9 mouse cellular contexts compared by ENCODE assay signal in genomic region chr10:69306205-69306604, GRCm38 (mm10). TPM values are rescaled to one million over a fixed set of nuclear protein-coding genes. Genes with fewer than 3 reads are reported as not detected.
DNase-seq lines count a peak whose midpoint lies in the region; TF ChIP-seq lines count a peak whose summit lies in the region.
"Had no signal": no experiment of that assay in that cellular context is flagged by ENCODE, and none has a peak within 500 bp of the region (broad histone marks: within the 10 kb centered on the region; RNA-seq: fewer than 3 reads in every experiment).

No protein-coding gene starts in this region.

- H3K27me3 ChIP-seq in MEL (ENCODE audit: control insufficient read depth in 1 of 2, insufficient read depth in 2 of 2, low read length in 2 of 2): no peaks in the 10 kb centered on the region
- H3K27me3 ChIP-seq: lung, embryonic 15.5 days had no signal

- H3K9ac ChIP-seq in MEL (ENCODE audit: control insufficient read depth, low read depth, low read length, poor library complexity, severe bottlenecking): no peak overlapping the region
- H3K9ac ChIP-seq: lung, embryonic 15.5 days had no signal

- H3K27ac ChIP-seq in layer of hippocampus, adult 2 months: no peak overlapping the region
- no peak overlapping the region for H3K27ac ChIP-seq in MEL (ENCODE audit: control insufficient read depth, low read depth, low read length)
- H3K27ac ChIP-seq: lung, embryonic 15.5 days had no signal

- H3K79me2 ChIP-seq in MEL (ENCODE audit: control insufficient read depth, insufficient read depth, low read length, poor library complexity): no peaks in the 10 kb centered on the region

- no peak for TF ChIP-seq RAD21 in MEL (IDR thresholded peaks at IDR 0.05; ENCODE audit: low read depth, low read length)

- no peaks in the 10 kb centered on the region for H3K36me3 ChIP-seq in MEL (ENCODE audit: control insufficient read depth in 1 of 2, insufficient read depth in 2 of 2, low read length in 2 of 2)
- H3K36me3 ChIP-seq: lung, embryonic 15.5 days had no signal

- peak; percentile 82 for TF ChIP-seq CTCF in layer of hippocampus, adult 2 months (conservative IDR thresholded peaks at IDR 0.05)
- TF ChIP-seq CTCF in MEL (IDR thresholded peaks at IDR 0.05 in 2 of 3, conservative IDR thresholded peaks at IDR 0.05 in 1 of 3; ENCODE audit: control insufficient read depth in 1 of 3, insufficient read depth in 1 of 3, low read depth in 2 of 3, low read length in 3 of 3, poor library complexity in 1 of 3, severe bottlenecking in 1 of 3): peak; percentile 14 to 41 (median 22); a peak in 3 of 6 replicates

- TF ChIP-seq EP300 in MEL (IDR thresholded peaks at IDR 0.05; ENCODE audit: low read depth in 1 of 2, low read length in 2 of 2): no peak

- DNase-seq in layer of hippocampus, adult 2 months (ENCODE audit: low spot score in 2 of 2): peak in 1 of 2 experiments; percentile 35
- DNase-seq in layer of hippocampus, adult 11-12 months (ENCODE audit: low spot score): no peak
- no peak for DNase-seq in MEL (ENCODE audit: low read depth, low spot score)
- peak; percentile 17 for DNase-seq in brain, adult 2 months (ENCODE audit: low read depth, low spot score)
- peak; percentile 29 to 44 for DNase-seq in kidney, adult 8-10 months
- peak; percentile 64 for DNase-seq in lung, postnatal 14 days
- peak; percentile 23 for DNase-seq in thymus, postnatal 14 days

- no peak for TF ChIP-seq POLR2A in MEL (IDR thresholded peaks at IDR 0.05; ENCODE audit: control insufficient read depth in 1 of 2, insufficient read depth in 1 of 2, low read depth in 1 of 2, low read length in 2 of 2, poor library complexity in 1 of 2)

- H3K4me1 ChIP-seq in MEL (ENCODE audit: control insufficient read depth in 1 of 2, insufficient read depth in 2 of 2, low read length in 2 of 2): no peaks in the 10 kb centered on the region

- H3K9me3 ChIP-seq in MEL (replicated peaks; ENCODE audit: insufficient read depth, low read length): no peaks in the 10 kb centered on the region
- H3K9me3 ChIP-seq: lung, embryonic 15.5 days had no signal

- H3K4me3 ChIP-seq in layer of hippocampus, adult 2 months: no peak overlapping the region
- H3K4me3 ChIP-seq in MEL (ENCODE audit: control insufficient read depth in 1 of 2, insufficient read depth in 1 of 2, low read depth in 2 of 2, low read length in 2 of 2): no peak overlapping the region
- H3K4me3 ChIP-seq: erythroblast, embryonic 14.5 days; lung, embryonic 15.5 days had no signal

TF ChIP-seq in MEL, 35 proteins besides CTCF, POLR2A, EP300 and RAD21:
- no peak for TF ChIP-seq TCF12 (IDR thresholded peaks at IDR 0.05; ENCODE audit: low read depth, low read length)
- TF ChIP-seq RCOR1 (IDR thresholded peaks at IDR 0.05; ENCODE audit: low read depth, low read length): no peak
- TF ChIP-seq ZNF384 (IDR thresholded peaks at IDR 0.05; ENCODE audit: low read depth, low read length): no peak
- no peak for TF ChIP-seq BHLHE40 (IDR thresholded peaks at IDR 0.05; ENCODE audit: borderline replicate concordance, low read depth, low read length)
- TF ChIP-seq NELFE (IDR thresholded peaks at IDR 0.05; ENCODE audit: low read depth, low read length): no peak
- no peak for TF ChIP-seq TBP (IDR thresholded peaks at IDR 0.05; ENCODE audit: low read depth, low read length)
- TF ChIP-seq MYB (IDR thresholded peaks at IDR 0.05; ENCODE audit: low read depth, low read length): no peak
- TF ChIP-seq USF2 (IDR thresholded peaks at IDR 0.05; ENCODE audit: borderline replicate concordance in 1 of 2, insufficient read depth in 1 of 2, low read depth in 1 of 2, low read length in 2 of 2): no peak
- TF ChIP-seq MAZ (IDR thresholded peaks at IDR 0.05; ENCODE audit: low read depth, low read length): no peak
TF ChIP-seq in MEL: peak in this region for 0.

RNA-seq across cellular contexts. Expression of gene Cdk1, which starts 46.5 kb away (rescaled TPM):
- total RNA-seq in layer of hippocampus, adult 2 months (2021): under 1 TPM; 0.61 to 1.00 TPM
- total RNA-seq in MEL (2012; rRNA removed): 311 and 333 TPM in 2 replicates
- polyA plus RNA-seq in MEL (2012; ENCODE audit: insufficient read depth in 1 of 2, insufficient read length in 2 of 2, low read depth in 1 of 2, low replicate concordance in 2 of 2, missing spikeins in 1 of 2): 100 to 1,000 TPM; 223 to 562 TPM

Comparison
In these comparisons a context has a peak if more than half of its experiments do, and no peak if none do; other contexts are left out.
1. DNase-seq: peak in brain, adult 2 months (single experiment), kidney, adult 8-10 months (2 of 2), lung, postnatal 14 days (single experiment) and thymus, postnatal 14 days (single experiment); none in layer of hippocampus, adult 11-12 months (single experiment) and MEL (single experiment).
2. RNA of gene Cdk1, which starts 46.5 kb away (total RNA-seq): 311 to 333 TPM in MEL; 0.61 to 1.00 TPM in layer of hippocampus, adult 2 months; every median in the first group is over 100 times any median in the second.